Mouse (Mus musculus) skeletal muscle tissue, adult 2 months (tissue): ENCODE results near the gene Ccdc65.

ENCODE experiments used
- DNase-seq: peaks from one replicate; pipeline ENCODE4 v3.0.0-alpha.2; 2012; ENCODE audit warnings: low read depth, low spot score

The Ccdc65 gene

GRCm38 (mm10) chr15:98707766-98708372 lies at the start of gene Ccdc65:
TSS of gene Ccdc65 (plus strand) at chr15:98708207.
- peak; percentile 90 for DNase-seq

DNA sequence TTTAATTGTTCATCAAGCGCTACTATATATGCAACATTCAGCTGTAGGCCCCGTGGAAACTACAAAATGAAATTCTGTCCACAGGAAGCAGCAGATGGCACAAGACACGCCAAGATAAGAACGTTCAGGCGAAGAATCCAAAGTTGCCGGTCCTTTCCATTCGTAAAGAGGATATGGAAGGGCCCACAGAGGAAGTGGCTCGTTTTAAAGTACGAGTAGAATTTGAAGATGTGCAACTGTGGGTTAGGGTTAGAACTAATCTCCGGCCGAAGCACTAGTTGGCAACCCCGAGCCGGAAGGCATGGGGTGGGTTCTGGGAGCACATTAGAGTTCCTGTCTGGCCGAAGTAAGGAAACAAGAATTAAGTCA lies 45.8 kb upstream of the Ccdc65 start:
- DNase-seq = no peak

- DNase-seq = peak; percentile 91
These were observed 45.2 kb upstream of the Ccdc65 start, which contains the start of gene Ddx23 for GRCm38 (mm10) chr15:98662567-98663545. TSS of gene Ddx23 (minus strand) at chr15:98662894.

DNA sequence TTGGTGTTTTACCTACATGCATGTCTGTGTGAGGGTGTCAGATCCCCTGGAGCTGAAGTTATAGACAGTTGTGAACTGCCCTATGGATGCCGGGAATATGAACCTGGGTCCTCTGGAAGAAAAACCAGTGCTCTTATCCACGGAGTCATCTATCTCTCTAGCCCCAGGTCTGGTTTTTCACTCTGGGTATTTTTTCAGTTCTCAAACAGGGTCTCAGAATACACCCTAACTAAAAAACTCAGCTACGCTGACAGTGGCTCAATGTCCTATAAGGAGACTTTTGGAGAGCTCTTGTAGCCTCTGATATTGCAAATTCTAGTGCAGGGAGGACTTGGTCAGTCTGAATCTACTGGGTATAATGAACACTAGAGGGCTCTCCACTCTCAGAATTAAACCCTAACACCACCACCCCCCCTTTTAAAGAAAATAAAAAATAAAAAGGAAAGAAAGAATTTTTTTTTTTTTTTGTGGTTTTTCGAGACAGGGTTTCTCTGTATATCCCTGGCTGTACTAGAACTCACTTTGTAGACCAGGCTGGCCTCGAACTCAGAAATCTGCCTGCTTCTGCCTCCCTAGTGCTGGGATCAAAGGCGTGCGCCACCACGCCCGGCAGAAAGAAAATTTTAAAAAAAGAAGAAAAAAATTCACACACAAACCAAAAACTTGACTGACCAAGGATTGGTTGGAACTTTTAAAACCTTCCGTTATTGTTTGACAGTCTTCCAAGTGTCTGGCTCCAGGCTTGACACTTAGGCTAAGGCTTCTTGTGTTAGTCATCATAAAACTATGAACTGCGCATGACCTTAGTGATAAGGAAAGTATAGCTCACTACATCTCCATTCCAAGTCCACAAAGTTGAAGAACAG lies 43.7 kb upstream of the Ccdc65 start:
- no peak for DNase-seq

GRCm38 (mm10) chr15:98672592-98672991 lies 35.4 kb upstream of the Ccdc65 start:
- no peak for DNase-seq

DNA sequence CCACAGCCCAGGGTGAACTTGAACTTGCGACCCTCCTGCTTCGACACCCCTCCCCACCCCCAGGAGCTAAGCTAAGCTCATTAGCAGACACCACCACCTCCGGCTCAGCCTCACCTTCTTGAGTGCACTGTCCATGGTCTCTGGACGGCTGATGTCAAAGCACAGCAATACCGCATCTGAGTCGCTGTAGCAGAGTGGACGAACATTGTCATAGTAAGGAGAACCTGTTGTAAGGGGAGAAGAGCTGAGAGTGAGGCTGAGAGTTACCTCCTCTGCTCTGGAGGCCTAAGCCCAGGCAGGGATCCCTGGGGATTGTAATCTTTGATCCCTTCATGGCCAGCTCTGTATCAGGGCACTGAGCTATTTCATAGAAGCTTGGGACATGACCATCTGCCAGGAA lies 34.3 kb upstream of the Ccdc65 start:
- no peak for DNase-seq

- DNase-seq = no peak
These were observed 33.6 kb upstream of the Ccdc65 start for GRCm38 (mm10) chr15:98674284-98674993.

DNA sequence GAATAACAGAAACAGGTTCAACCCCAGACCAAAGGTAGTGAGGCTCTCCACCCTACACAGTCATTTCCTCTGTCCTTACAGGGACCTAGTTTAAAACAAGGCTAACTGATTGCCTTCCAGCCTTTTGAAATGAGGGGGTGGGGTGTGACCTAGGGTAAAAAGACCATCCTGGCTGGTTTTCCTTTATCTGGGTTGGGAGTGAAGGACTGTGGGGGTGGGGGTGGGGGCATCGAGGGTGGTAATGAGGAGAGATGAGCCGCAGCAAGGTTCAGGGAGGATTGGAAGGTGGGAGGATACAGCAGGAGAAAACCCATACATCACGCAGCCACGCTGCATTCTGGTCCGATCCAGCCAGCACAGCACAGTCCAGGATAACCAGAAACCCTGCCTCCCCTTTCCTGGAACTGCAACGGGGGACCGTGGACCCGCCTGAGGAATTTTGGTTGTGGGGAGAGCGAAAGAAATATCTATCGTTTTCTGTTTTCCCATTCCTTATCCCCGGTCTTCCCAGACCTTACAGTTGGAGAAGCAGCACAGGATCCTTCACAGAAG lies 32.9 kb upstream of the Ccdc65 start:
- no peak for DNase-seq

- DNase-seq = no peak
These were observed 32.3 kb upstream of the Ccdc65 start for GRCm38 (mm10) chr15:98675634-98676250.

DNA sequence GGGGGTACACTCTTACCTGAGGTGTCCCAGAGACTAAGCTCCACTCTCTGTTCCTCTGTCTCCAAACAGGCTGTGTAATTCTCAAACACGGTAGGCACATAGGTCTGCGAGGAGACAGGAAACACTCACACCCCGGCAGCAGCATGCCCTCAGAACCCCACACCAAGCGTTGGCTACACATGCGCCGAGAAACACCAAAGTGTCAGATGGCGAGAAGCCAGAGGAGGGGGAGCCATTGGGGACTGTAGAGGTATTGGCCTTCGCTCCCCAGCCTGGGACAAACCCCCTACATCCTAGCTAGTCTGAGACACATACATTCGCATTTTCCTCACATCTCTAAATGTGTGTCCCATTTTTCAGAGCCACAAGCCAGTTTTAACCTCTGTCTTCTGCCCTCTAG lies 31.5 kb upstream of the Ccdc65 start:
- DNase-seq = no peak

DNA sequence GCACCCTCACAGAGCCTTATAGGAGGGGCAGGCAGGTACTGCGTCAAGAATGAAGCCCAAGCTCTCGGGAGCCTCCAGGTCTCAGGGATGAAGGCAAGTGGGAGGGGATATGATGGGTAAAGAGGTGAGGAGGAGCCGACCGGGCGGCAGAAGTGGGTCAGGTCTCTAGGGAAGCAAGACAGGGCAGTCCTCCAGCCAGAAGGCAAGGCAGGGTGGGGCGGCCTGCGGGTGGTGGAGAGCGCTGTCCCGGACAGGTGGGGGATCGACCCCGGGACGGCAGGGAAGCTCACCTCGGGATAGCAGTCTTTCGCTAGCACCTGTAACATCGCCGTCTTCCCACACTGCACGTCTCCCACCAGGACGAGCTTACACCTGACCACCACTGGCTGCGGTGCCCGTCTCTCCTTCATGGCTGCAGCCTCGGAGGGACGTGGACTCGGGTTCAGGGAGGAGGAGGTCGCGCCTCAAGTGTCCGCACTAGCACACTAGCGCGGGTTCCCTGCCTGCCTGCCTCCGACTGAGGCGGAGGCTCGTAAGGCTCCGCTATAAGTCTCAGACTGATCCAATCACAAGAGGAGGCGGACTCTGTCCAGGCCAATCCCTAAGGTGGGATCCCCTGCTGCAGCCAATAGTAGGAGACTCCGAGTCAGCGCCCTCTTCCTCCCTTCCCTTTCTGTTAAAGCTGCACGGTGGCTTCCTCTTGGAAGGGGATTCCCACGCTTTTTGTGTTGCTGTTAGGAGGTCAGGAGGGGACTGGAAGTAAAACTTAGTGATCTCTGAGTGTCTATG lies 30.9 kb upstream of the Ccdc65 start, which contains the start of gene Rnd1:
Rnd1 (minus strand) TSS at position 522 of the 789 bp plus-strand sequence.
- peak; percentile 89 for DNase-seq

GRCm38 (mm10) chr15:98677977-98678376 lies 30.0 kb upstream of the Ccdc65 start:
- no peak for DNase-seq

DNA sequence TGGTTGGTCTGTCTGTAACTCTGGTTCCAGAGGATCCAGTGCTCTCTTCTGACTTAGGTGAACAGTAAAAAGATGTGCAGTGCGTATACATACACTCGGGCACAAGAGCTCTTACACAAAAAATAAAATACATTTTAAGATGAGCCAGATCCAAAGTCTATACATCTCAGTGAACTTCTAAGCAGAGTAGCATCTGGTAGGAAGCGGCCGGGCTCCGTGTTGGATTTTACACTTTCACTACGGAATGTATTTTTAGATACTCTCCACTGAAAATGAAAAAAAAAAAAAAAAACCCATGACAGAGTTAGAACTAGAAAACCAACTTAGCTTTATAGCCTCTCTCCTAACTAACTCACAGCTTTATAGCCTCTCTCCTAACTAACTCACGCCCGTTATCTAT lies 27.3 kb upstream of the Ccdc65 start:
- DNase-seq = no peak

DNA sequence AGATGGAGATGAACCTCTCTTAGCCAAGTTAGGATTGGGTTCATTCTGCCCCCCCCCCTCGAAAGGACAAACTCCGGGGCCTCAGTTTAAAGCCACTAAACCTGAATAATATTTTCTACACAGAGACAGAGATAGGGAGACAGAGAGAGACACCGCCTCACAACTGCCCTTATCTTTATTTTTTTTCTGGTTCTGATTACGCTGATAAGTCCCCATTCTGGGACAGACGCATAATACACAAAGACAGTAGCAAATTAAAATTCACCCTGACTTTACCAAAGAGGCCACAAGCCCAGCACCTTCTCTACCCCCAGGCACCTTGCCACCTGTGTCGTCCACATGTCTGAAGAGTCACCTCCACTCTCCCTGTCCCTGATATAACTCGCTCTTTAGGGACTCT lies 26.4 kb upstream of the Ccdc65 start:
- no peak for DNase-seq

DNA sequence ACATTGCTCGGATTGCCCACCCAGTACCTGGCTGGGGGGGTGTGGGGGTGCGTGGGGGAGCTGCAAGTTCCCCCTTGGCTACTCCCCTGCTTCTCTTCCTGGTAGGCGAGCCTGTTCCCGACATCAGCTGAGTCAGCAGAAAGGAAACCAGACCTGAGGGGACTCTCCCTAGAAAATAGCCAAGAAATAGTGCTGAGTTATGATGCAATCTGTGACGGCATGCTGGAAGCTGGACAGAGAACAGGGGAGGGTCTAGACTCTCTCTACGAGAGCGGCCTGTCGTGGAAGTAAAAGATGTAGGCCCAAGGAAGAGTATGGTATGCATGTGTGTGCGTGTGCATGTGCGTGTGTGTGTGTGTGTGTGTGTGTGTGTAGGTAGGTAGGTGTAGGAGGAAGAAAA lies 24.8 kb upstream of the Ccdc65 start:
- no peak for DNase-seq

GRCm38 (mm10) chr15:98683746-98684145 lies 24.3 kb upstream of the Ccdc65 start:
- no peak for DNase-seq

GRCm38 (mm10) chr15:98685926-98686325 lies 22.1 kb upstream of the Ccdc65 start:
- DNase-seq = no peak

- no peak for DNase-seq
These were observed 18.3 kb upstream of the Ccdc65 start for GRCm38 (mm10) chr15:98689682-98690081.

GRCm38 (mm10) chr15:98691486-98692147 lies 16.4 kb upstream of the Ccdc65 start:
- DNase-seq = no peak
